Mouse (Mus musculus): ENCODE measurements at regions not wholly inside any gene's neighbourhood (a gene's known extent, or its start where the extent isn't known, plus 50 kb on each side); places are given as distances from the start of the nearest gene placed in this dataset.

DNA sequence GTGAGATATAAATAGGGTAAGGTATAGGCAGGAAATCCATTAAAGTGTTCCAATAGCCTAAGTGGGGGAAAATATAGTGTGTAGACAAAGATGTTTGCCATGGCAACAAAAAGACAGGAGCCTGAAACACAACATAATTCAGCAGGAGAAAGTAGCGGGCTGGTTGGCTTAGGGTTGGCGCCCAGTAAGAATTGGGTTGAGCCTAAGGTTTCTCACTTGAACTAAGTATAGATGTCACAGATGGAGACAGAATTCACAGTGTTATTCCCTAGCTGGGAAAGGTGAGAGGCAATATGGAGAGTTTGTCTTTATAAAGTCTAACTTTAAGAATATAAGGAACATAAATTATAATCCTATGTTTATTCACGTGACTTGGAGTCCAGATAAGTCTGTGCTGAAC, 64.8 kb upstream of the Ogfrl1 start:
- DNase-seq (ENCODE audit: low spot score), result no peak

DNA sequence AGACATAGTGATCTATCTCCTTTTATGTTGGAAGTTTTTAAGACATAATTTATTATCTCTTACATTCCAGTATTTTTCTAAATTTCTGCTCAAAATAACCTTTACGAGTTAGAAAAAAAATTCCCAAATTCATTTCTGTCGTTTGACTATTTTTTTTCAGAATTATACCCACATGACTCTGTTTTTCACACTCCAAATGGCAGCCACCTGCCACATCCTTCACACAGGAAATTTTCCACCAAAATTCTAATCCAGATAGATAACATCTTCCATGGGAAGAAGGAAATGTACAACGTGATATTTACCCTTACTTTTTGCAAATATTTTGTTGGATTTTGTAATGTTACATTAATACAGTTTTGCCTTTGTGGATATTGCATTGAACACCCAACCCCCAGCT, 66.5 kb upstream of the Ogfrl1 start:
- peak; percentile 18 for DNase-seq (ENCODE audit: low spot score)

- DNase-seq (ENCODE audit: low spot score), result no peak
Observed at GRCm38 (mm10) chr1:23466340-23466739, 68.8 kb upstream of the Ogfrl1 start.

DNA sequence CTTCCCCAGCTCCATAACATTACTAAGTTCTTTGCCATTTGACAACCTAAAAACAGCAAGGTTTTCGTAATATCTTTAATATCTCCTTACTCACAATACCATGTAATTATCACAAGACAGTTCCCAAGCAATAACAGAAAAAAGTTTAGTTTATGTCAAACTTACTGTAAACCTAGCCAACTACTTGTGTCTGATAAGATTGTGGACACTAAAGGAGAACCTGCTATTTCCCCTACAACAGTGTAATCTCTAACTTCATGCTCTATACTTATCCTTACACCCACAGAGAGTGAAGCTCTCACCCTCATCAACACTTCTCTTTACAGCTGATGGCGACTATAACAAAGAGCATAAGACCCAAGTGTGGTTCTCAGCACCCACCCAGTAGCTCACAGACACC, 69.8 kb upstream of the Ogfrl1 start:
- DNase-seq (ENCODE audit: low spot score), result no peak

DNA sequence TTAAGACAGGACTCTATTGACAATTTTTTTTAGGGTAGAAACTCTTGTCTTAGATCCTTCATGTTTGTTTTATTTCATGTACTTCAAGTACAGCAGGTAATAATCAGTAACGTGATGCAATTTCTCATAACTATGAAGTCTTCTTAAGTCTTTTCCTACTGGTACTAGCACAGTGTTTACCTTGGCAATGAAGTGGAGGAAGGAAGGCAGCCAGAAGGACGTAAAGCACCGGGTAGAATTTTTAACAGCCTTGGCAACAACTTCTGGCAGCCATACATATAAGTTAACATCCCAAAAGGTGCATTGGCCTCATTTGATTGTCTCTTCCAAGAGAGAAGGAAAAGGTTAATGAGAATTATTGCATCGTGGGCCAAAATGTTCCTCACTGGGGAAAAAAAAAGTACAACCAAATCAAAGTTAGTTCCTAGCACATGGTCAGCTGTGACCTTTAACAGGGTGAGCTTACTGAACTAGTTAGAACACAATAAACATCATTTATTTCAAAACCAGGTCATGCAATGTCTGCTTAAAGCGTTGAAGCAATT, 83.3 kb upstream of the Ogfrl1 start:
- DNase-seq (ENCODE audit: low spot score), result no peak

- no peak for DNase-seq (ENCODE audit: low spot score)
Observed at GRCm38 (mm10) chr1:23484566-23484965, 87.0 kb upstream of the Ogfrl1 start.

DNA sequence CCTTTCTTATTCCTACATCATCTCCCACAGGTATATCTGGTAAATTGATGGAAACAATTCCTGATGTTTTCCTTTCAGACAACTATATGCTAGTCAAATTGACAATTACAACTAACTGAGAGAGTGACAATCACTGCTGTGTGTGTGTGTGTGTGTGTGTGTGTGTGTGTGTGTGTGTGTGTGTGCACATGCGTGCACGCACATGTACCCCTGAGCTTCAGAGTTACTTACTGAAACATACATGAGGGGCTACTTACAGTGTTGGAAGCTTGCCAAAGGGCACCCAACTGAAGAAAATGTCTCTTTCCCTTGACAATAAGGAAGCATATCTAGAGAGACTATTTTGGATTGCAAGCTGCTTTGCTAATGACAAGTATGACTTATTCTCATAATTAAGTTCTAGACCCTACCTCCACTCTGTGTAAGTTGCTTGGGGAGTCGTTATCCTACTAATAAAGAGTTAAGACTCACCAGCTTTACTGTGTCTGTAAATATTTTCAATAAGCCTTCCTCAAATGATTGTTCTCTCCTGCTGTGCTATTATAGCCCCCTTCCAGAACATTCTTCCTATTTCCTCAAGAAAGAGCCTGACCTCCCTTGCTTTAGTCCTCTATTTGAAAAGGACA, 87.7 kb upstream of the Ogfrl1 start:
- no peak for DNase-seq (ENCODE audit: low spot score)

DNA sequence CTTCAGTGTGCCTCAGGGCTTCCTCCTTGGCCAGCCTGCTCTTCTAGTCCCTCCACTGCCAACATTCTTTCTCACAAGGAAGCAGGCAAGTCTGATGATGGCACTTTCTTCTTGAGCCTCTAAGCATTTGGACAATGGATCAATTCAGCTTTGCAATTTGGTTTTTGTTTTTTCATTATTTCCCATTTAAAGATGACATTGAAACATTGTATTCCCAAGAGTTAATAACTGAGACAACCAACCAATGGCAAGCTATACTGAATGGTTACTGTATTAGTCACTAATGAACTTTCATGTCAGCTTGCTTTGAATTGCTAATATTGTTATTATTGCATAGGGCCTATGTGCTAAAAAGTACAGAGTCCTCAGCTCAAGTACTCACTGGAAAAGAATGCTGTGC, 89.5 kb upstream of the Ogfrl1 start:
- DNase-seq (ENCODE audit: low spot score), result no peak

- no peak for DNase-seq (ENCODE audit: low spot score)
Observed at GRCm38 (mm10) chr1:23490640-23491039, 93.1 kb upstream of the Ogfrl1 start.

- DNase-seq (ENCODE audit: low spot score), result no peak
Observed at GRCm38 (mm10) chr1:23491041-23491440, 93.5 kb upstream of the Ogfrl1 start.

- DNase-seq (ENCODE audit: low spot score), result no peak
Observed at GRCm38 (mm10) chr1:23492981-23493380, 95.4 kb upstream of the Ogfrl1 start.

GRCm38 (mm10) chr1:23495412-23495811, 97.8 kb upstream of the Ogfrl1 start:
- peak; percentile 22 for DNase-seq (ENCODE audit: low spot score)

DNA sequence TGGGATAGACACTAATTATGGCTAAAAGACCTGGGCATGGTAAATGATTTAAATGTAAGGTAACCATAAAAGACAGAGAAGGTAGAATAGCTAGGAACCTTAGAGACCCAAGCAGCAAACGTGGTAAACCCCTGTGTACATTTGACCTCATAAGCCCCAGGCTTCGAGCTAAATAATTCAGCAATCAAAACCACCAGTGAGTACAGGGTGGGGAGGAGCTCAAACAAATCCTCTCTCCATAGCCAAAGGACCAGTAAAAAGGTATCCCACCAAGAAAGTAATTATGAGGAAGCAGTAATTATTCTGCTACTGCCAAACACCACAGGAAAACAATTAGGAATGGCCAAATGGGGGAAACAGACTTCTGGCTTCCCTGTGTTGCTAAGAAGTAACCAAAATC, 122.5 kb upstream of the Ogfrl1 start:
- no peak for DNase-seq (ENCODE audit: low spot score)

DNA sequence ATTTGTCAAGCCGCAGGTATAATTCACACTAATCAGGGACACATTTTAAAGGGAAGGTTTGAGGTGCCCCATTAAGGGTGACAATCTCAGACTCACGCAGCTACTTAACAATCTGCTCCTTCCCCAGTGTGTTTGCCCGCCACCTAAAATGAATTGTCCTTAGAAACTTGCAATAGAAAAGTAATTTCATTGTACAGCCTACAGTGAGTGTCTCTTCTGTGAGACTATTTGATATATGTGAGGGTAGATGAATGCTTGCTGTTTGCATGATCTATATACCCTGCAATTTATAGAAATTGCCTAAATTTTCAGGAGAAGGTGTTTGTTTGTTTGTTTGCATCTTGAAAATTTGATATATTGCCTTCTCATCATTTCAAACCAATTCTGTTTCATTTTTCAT, 135.1 kb upstream of the Ogfrl1 start:
- DNase-seq (ENCODE audit: low spot score), result no peak

DNA sequence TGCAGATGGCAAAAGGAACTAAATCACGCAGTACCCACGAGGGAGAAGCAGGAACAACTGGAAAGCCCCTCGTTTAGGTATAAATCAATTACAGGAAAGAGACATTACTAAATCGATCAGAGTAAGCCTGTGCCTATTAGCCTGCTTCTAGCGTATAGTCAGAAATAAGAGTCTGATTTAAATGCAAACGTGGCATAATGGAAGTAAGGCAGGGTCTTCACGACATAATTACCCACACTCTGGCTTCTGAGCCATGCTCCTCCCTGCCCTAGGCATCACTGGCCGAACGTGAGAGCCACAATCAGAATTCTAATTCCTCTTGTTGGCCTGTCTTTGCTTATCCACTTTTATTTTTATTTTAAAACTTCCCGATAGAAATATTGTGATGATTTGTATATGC, 139.0 kb upstream of the Ogfrl1 start:
- no peak for DNase-seq (ENCODE audit: low spot score)

DNA sequence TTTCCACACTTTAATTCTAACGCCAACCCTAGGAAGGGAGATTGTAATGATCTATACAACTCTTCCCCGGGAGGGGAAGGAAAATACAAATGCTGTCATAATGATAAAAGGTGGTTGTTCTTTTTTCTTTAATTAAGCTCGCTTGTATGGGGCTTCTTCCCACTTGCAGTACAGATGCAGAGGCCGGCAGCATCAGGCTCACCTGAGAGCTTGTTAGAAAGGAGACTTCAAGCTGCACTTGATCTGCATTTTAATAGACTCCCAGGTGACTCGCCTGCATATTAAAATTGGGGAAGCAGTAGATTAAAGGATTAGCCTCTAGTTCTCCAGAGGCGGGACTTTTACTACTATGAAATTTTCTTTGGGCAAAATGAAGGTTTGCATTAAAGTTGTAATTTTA, 140.8 kb upstream of the Ogfrl1 start:
- DNase-seq (ENCODE audit: low spot score), result no peak

DNA sequence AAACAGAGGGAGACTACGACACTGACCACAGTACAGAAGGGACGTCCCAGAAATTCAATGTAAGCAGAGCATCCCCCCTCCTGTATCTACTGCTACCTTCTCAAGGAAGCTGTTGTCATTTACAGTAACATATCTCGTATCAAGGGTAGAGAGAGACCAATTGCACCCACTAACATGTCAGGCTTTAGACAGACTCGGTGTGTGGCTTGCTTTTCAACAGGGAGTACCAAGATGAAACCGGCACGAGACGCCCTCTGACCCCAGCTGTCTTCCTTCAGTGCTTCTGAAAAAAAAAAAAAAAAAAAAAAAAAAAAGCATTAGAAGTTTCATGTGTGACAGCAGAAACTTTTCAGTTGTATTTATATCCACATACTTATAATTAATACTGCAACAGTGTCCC, 143.0 kb upstream of the Ogfrl1 start:
- DNase-seq (ENCODE audit: low spot score), result no peak

DNA sequence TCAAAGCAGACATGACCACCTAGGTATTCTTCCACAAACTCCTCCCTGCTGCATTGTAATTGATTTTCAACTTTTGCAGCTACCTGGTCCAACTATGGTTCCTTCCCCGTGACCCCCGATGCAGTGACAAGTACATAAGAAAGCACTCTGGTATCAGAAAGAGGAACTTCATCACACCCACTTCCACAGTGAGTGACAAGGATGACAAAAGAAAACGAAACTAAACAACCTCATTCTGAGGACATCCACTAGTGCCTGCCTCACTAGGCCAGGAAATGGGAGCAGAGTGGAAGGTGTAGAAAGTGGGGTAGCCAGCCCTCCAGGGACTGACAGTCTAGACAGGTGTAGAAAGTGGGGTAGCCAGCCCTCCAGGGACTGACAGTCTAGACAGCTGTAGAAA, 158.2 kb upstream of the Ogfrl1 start:
- no peak for DNase-seq (ENCODE audit: low spot score)

DNA sequence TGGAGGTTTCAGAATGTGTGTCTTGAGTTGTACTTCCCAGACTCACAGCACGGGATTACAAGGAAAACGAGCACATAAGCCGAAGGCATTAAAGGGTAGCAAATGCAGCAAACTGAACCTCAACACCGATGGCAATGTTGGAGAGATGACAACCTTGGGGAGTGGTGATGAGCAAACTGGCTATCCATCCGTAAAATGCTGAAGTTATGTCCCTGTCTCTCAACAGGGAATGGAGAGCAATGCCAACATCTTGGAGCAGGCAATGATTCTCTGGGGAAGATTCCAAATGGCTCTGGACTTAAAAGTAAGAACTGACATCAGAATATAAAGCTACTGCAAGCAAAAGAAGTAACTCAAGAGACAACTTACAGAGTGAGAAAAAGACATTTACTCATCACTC, 170.5 kb upstream of the Ogfrl1 start:
- DNase-seq (ENCODE audit: low spot score), result no peak

GRCm38 (mm10) chr1:23574461-23574860, 176.9 kb upstream of the Ogfrl1 start:
- no peak for DNase-seq (ENCODE audit: low spot score)

- no peak for DNase-seq (ENCODE audit: low spot score)
Observed at GRCm38 (mm10) chr1:23575005-23575404, 177.4 kb upstream of the Ogfrl1 start.

DNA sequence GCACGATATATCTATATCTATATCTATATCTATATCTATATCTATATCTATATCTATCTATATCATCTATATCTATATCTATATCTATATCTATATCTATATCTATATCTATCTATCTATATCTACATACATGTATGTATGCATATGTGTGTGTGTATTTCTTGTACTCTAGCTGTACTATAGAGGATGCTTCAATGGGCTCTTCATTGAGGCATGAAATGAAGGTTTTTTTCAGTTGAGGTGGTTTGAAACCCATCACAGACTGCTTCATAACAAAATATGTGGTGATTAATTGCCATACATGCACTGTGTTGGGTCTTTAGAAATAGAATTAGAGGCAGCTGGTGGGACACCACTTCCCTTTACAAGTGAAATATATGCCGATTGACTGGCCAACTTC, 177.9 kb upstream of the Ogfrl1 start:
- no peak for DNase-seq (ENCODE audit: low spot score)

GRCm38 (mm10) chr1:23576150-23576549, 178.6 kb upstream of the Ogfrl1 start:
- DNase-seq (ENCODE audit: low spot score), result no peak

DNA sequence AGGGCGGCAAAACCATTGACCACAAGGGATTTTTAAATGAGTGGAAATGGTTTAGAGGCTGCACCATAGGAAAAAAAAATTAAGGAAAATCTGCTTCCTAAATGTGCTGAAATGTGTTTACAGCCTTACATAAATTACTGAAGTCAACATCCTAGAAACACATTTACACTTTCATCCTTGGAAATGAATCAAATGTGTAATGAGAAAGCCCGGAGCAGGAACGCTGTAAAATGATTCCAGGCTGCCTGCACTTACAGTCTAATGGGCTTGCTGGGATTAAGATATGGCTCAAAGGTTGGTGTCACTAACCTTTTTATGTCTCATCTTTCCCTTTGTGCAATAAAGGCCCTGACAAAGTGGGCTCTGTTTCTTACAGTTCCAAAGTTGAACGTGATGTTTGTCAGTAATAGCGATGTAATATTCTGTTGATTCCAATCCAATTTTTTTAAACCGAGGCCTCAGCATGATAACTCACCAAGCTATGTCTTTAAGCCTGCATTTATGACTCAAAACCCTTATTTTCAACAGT, 172.1 kb upstream of the B3gat2 start:
- DNase-seq (ENCODE audit: low spot score), result no peak

Measured in layer of hippocampus, adult 9-10 months (tissue).